Mouse (Mus musculus) heart, embryonic 16.5 days (tissue): ENCODE results near the gene Rbm19. TPM values are rescaled to one million over a fixed set of nuclear protein-coding genes. Genes with fewer than 3 reads are reported as not detected.

Experiments
- ATAC-seq: fragments of 200-750 bp; cut with Nextera tagmentation; replicated peaks from 2 replicates; pipeline ENCODE4 v1.8.0; 2017; ENCODE audit warnings: moderate number of reproducible peaks; ENCODE audit not compliant: insufficient read depth, low FRiP score; ENCODE audit errors: extremely low read depth
- H3K27ac ChIP-seq: fragments of 300-500 bp; sonication (generic); 2 replicates; pipeline ENCODE4 v1.5.1; 2014; ENCODE audit warnings: mild to moderate bottlenecking, low read length, control low read depth, moderate library complexity
- H3K27me3 ChIP-seq: fragments of 300-500 bp; sonication (generic); 2 replicates; pipeline ENCODE4 v1.6.1; 2014; ENCODE audit warnings: low read length, mixed read lengths; ENCODE audit not compliant: control insufficient read depth, insufficient read depth
- H3K36me3 ChIP-seq: fragments of 300-500 bp; sonication (generic); 2 replicates; pipeline ENCODE4 v1.6.1; 2014; ENCODE audit not compliant: control insufficient read depth, insufficient read depth
- H3K4me1 ChIP-seq: fragments of 300-500 bp; sonication (generic); 2 replicates; pipeline ENCODE4 v1.6.1; 2014; ENCODE audit warnings: low read length, mixed read lengths; ENCODE audit not compliant: control insufficient read depth, insufficient read depth
- H3K4me2 ChIP-seq: fragments of 300-500 bp; sonication (generic); 2 replicates; pipeline ENCODE4 v1.6.1; 2014; ENCODE audit warnings: low read depth, mild to moderate bottlenecking, control low read depth, low read length
- H3K4me3 ChIP-seq: fragments of 300-500 bp; sonication (generic); 2 replicates; pipeline ENCODE4 v1.5.1; 2014; ENCODE audit warnings: mild to moderate bottlenecking, control low read depth, low read length
- H3K9ac ChIP-seq: fragments of 300-500 bp; sonication (generic); 2 replicates; pipeline ENCODE4 v1.6.1; 2014; ENCODE audit warnings: low read length, control low read depth
- H3K9me3 ChIP-seq: fragments of 300-500 bp; sonication (generic); replicated peaks from 2 replicates; pipeline ENCODE4 v1.6.1; 2016; ENCODE audit warnings: low read length; ENCODE audit not compliant: control insufficient read depth
- WGBS: fragments of 180-500 bp; shearing (Covaris S2); extraction: QIAGEN DNeasy Blood & Tissue Kit; methylation state at CpG from one replicate; pipeline ENCODE4 v1.1.7; 2014; 5-methylcytosine and 5-hydroxymethylcytosine counted together
- polyA plus RNA-seq: library from polyadenylated mRNA; unstranded; fragments of >200 nt; fragmentation: Nextera tagmentation; extraction: Ambion mirVana; gene quantifications from 2 replicates; pipeline ENCODE4 v1.2.1, GENCODE M21; 2015

The Rbm19 gene
- polyA plus RNA-seq, 1 experiment from 2014 or later = 14.6 TPM

GRCm38 (mm10) chr5:120214511-120214910 is 98.2 kb downstream of the Rbm19 start:
- no peaks in the 10 kb centered on the region for H3K9me3 ChIP-seq
- no peak for ATAC-seq
- H3K27ac ChIP-seq = no peak overlapping the region
- WGBS = 61% methylated on average over 3 of the region's 3 CpGs
- H3K4me1 ChIP-seq = peaks cover 5% of the 10 kb centered on the region
- no peaks in the 10 kb centered on the region for H3K36me3 ChIP-seq
- peaks cover 24% of the 10 kb centered on the region for H3K27me3 ChIP-seq
- no peak overlapping the region for H3K9ac ChIP-seq
- no peak overlapping the region for H3K4me2 ChIP-seq
- H3K4me3 ChIP-seq = no peak overlapping the region

GRCm38 (mm10) chr5:120221216-120221615 is 105.0 kb downstream of the Rbm19 start:
- Histone ChIP-seq H3K4me2 (no peak overlapping the region), H3K27me3 (peaks cover 16% of the 10 kb centered on the region), H3K9me3 (no peaks in the 10 kb centered on the region), H3K9ac (no peak overlapping the region), H3K36me3 (no peaks in the 10 kb centered on the region), H3K27ac (no peak overlapping the region), H3K4me3 (no peak overlapping the region), H3K4me1 (no peaks in the 10 kb centered on the region)
- 12% methylated on average over 4 of the region's 4 CpGs for WGBS
- no peak for ATAC-seq

GRCm38 (mm10) chr5:120225383-120225782 is 109.1 kb downstream of the Rbm19 start:
- no peaks in the 10 kb centered on the region for H3K9me3 ChIP-seq
- H3K27ac ChIP-seq = no peak overlapping the region
- H3K27me3 ChIP-seq = peaks cover 16% of the 10 kb centered on the region
- H3K36me3 ChIP-seq = no peaks in the 10 kb centered on the region
- H3K9ac ChIP-seq = no peak overlapping the region
- no peak overlapping the region for H3K4me3 ChIP-seq
- no peak for ATAC-seq
- no peaks in the 10 kb centered on the region for H3K4me1 ChIP-seq
- 64% methylated on average over 14 of the region's 14 CpGs for WGBS
- H3K4me2 ChIP-seq = no peak overlapping the region

GRCm38 (mm10) chr5:120228613-120229409 is 112.5 kb downstream of the Rbm19 start:
- Histone ChIP-seq H3K9me3 (no peaks in the 10 kb centered on the region), H3K27ac (no peak overlapping the region), H3K36me3 (no peaks in the 10 kb centered on the region), H3K4me2 (no peak overlapping the region), H3K9ac (no peak overlapping the region), H3K4me3 (no peak overlapping the region), H3K4me1 (no peaks in the 10 kb centered on the region), H3K27me3 (peaks cover 19% of the 10 kb centered on the region)
- ATAC-seq = no peak
- WGBS = 49% methylated on average over 20 of the region's 20 CpGs

- H3K36me3 ChIP-seq = no peaks in the 10 kb centered on the region
- H3K4me1 ChIP-seq = no peaks in the 10 kb centered on the region
- no peak overlapping the region for H3K4me2 ChIP-seq
- H3K27ac ChIP-seq = no peak overlapping the region
- no peak overlapping the region for H3K4me3 ChIP-seq
- no peak overlapping the region for H3K9ac ChIP-seq
- no peak for ATAC-seq
- H3K9me3 ChIP-seq = no peaks in the 10 kb centered on the region
- 7% methylated on average over 25 of the region's 25 CpGs for WGBS
- peaks cover 22% of the 10 kb centered on the region for H3K27me3 ChIP-seq
Observed at GRCm38 (mm10) chr5:120231435-120232147, 115.3 kb downstream of the Rbm19 start.

- no peaks in the 10 kb centered on the region for H3K4me1 ChIP-seq
- no peak overlapping the region for H3K4me2 ChIP-seq
- 52% methylated on average over 5 of the region's 5 CpGs for WGBS
- H3K27me3 ChIP-seq = peaks cover 29% of the 10 kb centered on the region
- H3K27ac ChIP-seq = no peak overlapping the region
- H3K9me3 ChIP-seq = no peaks in the 10 kb centered on the region
- H3K4me3 ChIP-seq = no peak overlapping the region
- ATAC-seq = no peak
- no peak overlapping the region for H3K9ac ChIP-seq
- H3K36me3 ChIP-seq = no peaks in the 10 kb centered on the region
Observed at GRCm38 (mm10) chr5:120235147-120235546, 118.9 kb downstream of the Rbm19 start.

GRCm38 (mm10) chr5:120235571-120235970 is 119.3 kb downstream of the Rbm19 start:
- 55% methylated on average over 11 of the region's 11 CpGs for WGBS
- H3K4me3 ChIP-seq = no peak overlapping the region
- no peak for ATAC-seq
- no peak overlapping the region for H3K4me2 ChIP-seq
- no peak overlapping the region for H3K27ac ChIP-seq
- no peak overlapping the region for H3K9ac ChIP-seq
- H3K9me3 ChIP-seq = no peaks in the 10 kb centered on the region
- H3K27me3 ChIP-seq = peaks cover 28% of the 10 kb centered on the region
- H3K4me1 ChIP-seq = no peaks in the 10 kb centered on the region
- no peaks in the 10 kb centered on the region for H3K36me3 ChIP-seq

GRCm38 (mm10) chr5:120240071-120240470 is 123.8 kb downstream of the Rbm19 start:
- H3K27ac ChIP-seq = no peak overlapping the region
- ATAC-seq = no peak
- no peaks in the 10 kb centered on the region for H3K36me3 ChIP-seq
- WGBS = 85% methylated on average over 7 of the region's 7 CpGs
- no peaks in the 10 kb centered on the region for H3K9me3 ChIP-seq
- peaks cover 25% of the 10 kb centered on the region for H3K27me3 ChIP-seq
- no peaks in the 10 kb centered on the region for H3K4me1 ChIP-seq
- no peak overlapping the region for H3K4me3 ChIP-seq
- H3K9ac ChIP-seq = no peak overlapping the region
- no peak overlapping the region for H3K4me2 ChIP-seq

GRCm38 (mm10) chr5:120245336-120245735 is 129.1 kb downstream of the Rbm19 start:
- Histone ChIP-seq H3K4me3 (no peak overlapping the region), H3K4me1 (no peaks in the 10 kb centered on the region), H3K27me3 (peaks cover 16% of the 10 kb centered on the region), H3K36me3 (no peaks in the 10 kb centered on the region), H3K4me2 (no peak overlapping the region), H3K27ac (no peak overlapping the region), H3K9me3 (no peaks in the 10 kb centered on the region), H3K9ac (no peak overlapping the region)
- 46% methylated on average over 5 of the region's 5 CpGs for WGBS
- no peak for ATAC-seq
